Mouse (Mus musculus) Patski (cell line): ENCODE data around the gene Mx1. TPM values are rescaled to one million over a fixed set of nuclear protein-coding genes. Genes with fewer than 3 reads are reported as not detected.

Experiments
- ATAC-seq: fragments of 100-300 bp; one replicate; pipeline ENCODE4 v1.8.0; 2021
- CTCF ChIA-PET: fragments of 350-600 bp; sonication (Branson Sonifier 250); formaldehyde crosslinking; loops from one replicate; lab custom pipeline; 2022; ENCODE audit warnings: inconsistent platforms; lab: Charles Lee
- POLR2A ChIA-PET: fragments of 350-600 bp; sonication (Branson Sonifier 250); formaldehyde crosslinking; loops from one replicate; lab custom pipeline; 2022; ENCODE audit warnings: antibody characterized with exemption, inconsistent platforms; lab: Charles Lee
- DNase-seq: peaks from one replicate; pipeline ENCODE4 v3.0.0-alpha.2; 2011; ENCODE audit warnings: low read depth, low spot score
- H3K27me3 ChIP-seq: fragments of 371-371 bp; one replicate; pipeline ENCODE4 v1.5.1; 2021
- CTCF ChIP-seq: fragments of 100-300 bp; IDR thresholded peaks from one replicate; pipeline ENCODE4 v1.5.1; 2021
- in situ Hi-C: fragments of 300-500 bp; cut with MboI; formaldehyde crosslinking; loops from 3 replicates; pipeline ENCODE4 v1.11.1; 2018; ENCODE audit warnings: low pct_unique_long_range_greater_than_20kb, mixed read lengths
- polyA plus RNA-seq: library from polyadenylated mRNA; unstranded; gene quantifications from one replicate; pipeline ENCODE4 v1.2.3, GENCODE M21; 2021

Gene Mx1
- polyA plus RNA-seq, 1 experiment from 2014 or later: 2.5 TPM

GRCm38 (mm10) chr16:97496026-97496425, 33.3 kb upstream of the Mx1 start:
- peaks cover 14% of the 10 kb centered on the region for H3K27me3 ChIP-seq
- ChIA-PET CTCF (no interaction called here), POLR2A (no interaction called here)
- TF ChIP-seq CTCF: no peak
- DNase-seq (no peak), ATAC-seq (no peak)
- in situ Hi-C loops: no loop called here

DNA sequence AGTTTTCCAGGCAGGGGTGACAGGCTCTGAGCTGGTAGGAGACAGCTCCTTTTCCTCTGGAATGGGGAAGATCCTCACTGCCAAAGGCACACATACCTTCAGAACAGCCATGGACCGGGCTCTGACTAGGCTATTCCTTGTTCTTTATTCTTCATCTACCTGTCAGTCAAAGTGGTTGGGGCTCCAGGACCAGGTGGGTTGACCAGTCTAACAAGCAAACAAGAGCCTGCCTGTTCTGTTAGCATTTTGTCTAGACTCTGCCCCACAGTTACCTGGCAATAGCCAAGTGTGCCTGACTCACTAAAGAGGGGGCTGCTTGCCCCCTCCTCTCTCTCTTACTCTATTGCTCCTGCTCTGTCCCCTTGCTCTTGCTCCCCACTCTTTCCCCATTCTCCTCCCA, 29.7 kb upstream of the Mx1 start:
- H3K27me3 ChIP-seq: peaks cover 14% of the 10 kb centered on the region
- ATAC-seq (no peak), DNase-seq (no peak)
- ChIA-PET CTCF (no interaction called here), POLR2A (no interaction called here)
- no peak for TF ChIP-seq CTCF
- in situ Hi-C loops: no loop called here

- peaks cover 2% of the 10 kb centered on the region for H3K27me3 ChIP-seq
- DNase-seq: no peak
- ATAC-seq: no peak
- no peak for TF ChIP-seq CTCF
- ChIA-PET CTCF (interaction anchor here (1.9 kb wide), 1 partner anchor 12 kb away, joined by 6 read pairs; no protein-coding TSS in a partner anchor), POLR2A (no interaction called here)
- in situ Hi-C loops: no loop called here
Measured at GRCm38 (mm10) chr16:97478655-97479054, 15.9 kb upstream of the Mx1 start.

GRCm38 (mm10) chr16:97476524-97476923, 13.8 kb upstream of the Mx1 start:
- CTCF ChIA-PET: interaction anchor here (1.2 kb wide), 1 partner anchor 51 kb away, joined by 4 read pairs; no protein-coding TSS in a partner anchor
- POLR2A ChIA-PET: no interaction called here
- ATAC-seq: no peak
- no peak for TF ChIP-seq CTCF
- peaks cover 2% of the 10 kb centered on the region for H3K27me3 ChIP-seq
- in situ Hi-C loops: no loop called here
- no peak for DNase-seq

DNA sequence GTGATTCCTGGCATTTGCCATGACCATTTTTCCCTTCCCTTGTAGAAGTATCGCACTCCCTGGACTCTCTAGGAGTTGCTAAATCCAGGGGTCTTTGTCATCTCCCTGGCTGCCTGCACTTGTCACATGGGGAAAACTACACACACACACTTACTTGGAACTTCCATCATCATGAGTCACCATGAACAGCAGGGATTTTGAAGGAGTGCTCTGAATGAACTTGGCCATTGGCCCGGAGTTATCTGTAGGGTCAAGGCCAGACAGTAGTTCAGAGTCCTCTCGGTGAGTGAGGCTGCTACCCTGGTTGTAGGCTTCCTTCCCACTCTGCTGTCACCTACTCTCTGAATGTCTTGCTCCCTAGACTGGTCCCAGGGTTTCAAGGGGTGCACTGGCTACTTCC, 12.9 kb upstream of the Mx1 start:
- H3K27me3 ChIP-seq: peaks cover 2% of the 10 kb centered on the region
- POLR2A ChIA-PET: no interaction called here
- ATAC-seq: no peak
- CTCF ChIA-PET: no interaction called here
- no peak for TF ChIP-seq CTCF
- DNase-seq: no peak
- in situ Hi-C loops: no loop called here

DNA sequence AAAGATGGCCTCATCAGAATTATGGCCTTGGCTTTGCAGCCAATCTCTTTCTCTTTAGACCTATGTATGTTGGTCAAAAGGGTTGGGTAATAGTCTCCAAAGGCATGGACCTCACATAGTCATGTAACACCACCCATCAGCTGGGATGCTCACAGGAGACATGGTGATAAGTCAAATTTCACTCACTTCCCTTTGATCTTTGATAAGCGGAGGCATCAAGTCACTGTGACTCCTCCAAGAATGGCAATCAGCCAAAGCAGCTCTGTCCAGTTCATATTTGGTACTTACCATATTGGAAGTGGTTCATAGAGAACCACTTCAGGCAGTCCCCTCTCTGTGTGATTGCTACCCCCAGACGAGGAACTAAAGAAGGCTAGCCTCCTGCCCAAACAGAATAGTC, 12.0 kb upstream of the Mx1 start:
- ChIA-PET CTCF (no interaction called here), POLR2A (no interaction called here)
- no peak for TF ChIP-seq CTCF
- no peak for ATAC-seq
- in situ Hi-C loops: no loop called here
- peaks cover 2% of the 10 kb centered on the region for H3K27me3 ChIP-seq
- DNase-seq: no peak

DNA sequence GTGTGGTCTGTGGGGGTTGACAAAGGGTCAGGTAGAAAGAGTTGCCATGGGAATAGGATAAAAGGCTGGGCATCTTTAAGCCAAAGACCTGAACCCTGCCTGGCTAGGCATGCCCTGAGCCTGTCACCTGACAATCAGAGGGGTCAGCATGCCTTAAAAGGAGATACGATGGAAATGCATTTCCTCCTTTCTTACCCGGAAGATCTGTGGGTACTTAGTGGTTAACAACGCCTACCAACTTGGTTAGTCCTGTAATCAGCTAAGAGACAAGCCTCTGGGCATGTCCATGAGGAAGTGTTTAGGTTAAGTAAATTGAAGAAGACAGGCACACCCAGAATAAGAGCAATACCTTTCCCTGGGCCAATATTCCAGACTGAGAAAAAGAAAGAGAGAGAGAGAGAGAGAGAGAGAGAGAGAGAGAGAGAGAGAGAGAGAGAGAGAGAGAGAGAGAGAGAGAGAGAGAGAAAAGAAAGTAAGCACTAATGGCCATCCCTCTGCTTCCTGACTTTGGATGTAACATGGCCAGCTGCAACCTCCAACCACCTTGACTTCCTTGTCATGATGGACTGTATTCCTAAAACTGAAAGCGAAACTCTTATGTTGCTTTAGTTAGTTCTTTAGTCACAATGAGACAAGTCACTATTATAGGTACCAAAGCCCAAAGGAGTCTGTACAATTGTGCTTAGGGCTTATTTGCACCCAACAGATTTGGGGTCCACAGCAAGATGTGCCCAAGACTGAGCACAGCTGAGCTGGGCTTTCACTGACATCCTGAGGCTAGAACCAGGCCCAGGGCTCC, 5.5 kb upstream of the Mx1 start:
- ATAC-seq (no peak), DNase-seq (no peak)
- no peaks in the 10 kb centered on the region for H3K27me3 ChIP-seq
- CTCF ChIA-PET: interaction anchor here (2.4 kb wide), 1 partner anchor 154 kb away, joined by 17 read pairs; no protein-coding TSS in a partner anchor
- no peak for TF ChIP-seq CTCF
- POLR2A ChIA-PET: no interaction called here
- in situ Hi-C loops: loop anchor here (10.0 kb wide), 1 partner anchor 153 kb away; no protein-coding TSS in a partner anchor

GRCm38 (mm10) chr16:97467472-97467871, 4.8 kb upstream of the Mx1 start:
- POLR2A ChIA-PET: no interaction called here
- no peak for ATAC-seq
- H3K27me3 ChIP-seq: no peaks in the 10 kb centered on the region
- CTCF ChIA-PET: interaction anchor here (1.2 to 2.4 kb wide), 5 partner anchors 10 to 154 kb away, joined by 4 to 17 read pairs (median 5); partner anchors contain the start of gene Bace2
- in situ Hi-C loops: loop anchor here (10.0 kb wide), 1 partner anchor 153 kb away; no protein-coding TSS in a partner anchor
- no peak for TF ChIP-seq CTCF
- no peak for DNase-seq

GRCm38 (mm10) chr16:97466182-97466957, 3.7 kb upstream of the Mx1 start:
- ChIA-PET CTCF (interaction anchor here (1.2 to 2.4 kb wide), 6 partner anchors 11 to 153 kb away, joined by 3 to 17 read pairs (median 4); partner anchors contain the start of gene Bace2), POLR2A (no interaction called here)
- peak; percentile 69 for TF ChIP-seq CTCF
- ATAC-seq: peak; percentile 56
- no peak for DNase-seq
- in situ Hi-C loops: loop anchor here (10.0 kb wide), 1 partner anchor 152 kb away; no protein-coding TSS in a partner anchor
- no peaks in the 10 kb centered on the region for H3K27me3 ChIP-seq

- in situ Hi-C loops: loop anchor here (10.0 kb wide), 1 partner anchor 146 kb away; no protein-coding TSS in a partner anchor
- no peak for DNase-seq
- ATAC-seq: no peak
- no peaks in the 10 kb centered on the region for H3K27me3 ChIP-seq
- TF ChIP-seq CTCF: no peak
- ChIA-PET POLR2A (no interaction called here), CTCF (no interaction called here)
Measured at GRCm38 (mm10) chr16:97461271-97461670, 1.4 kb downstream of the Mx1 start.
